Mouse (Mus musculus) heart, adult 2 months (tissue): Measurements from ENCODE around the gene Strbp.

Experiments used
- CTCF ChIP-seq: fragments of 200-600 bp; IDR thresholded peaks from 2 replicates; pipeline ENCODE4 v1.8.1; 2022; ENCODE audit warnings: antibody characterized with exemption, mild to moderate bottlenecking, moderate library complexity
- POLR2A ChIP-seq: fragments of 200-500 bp; IDR thresholded peaks from 2 replicates; pipeline ENCODE4 v1.6.1; 2011; ENCODE audit warnings: mild to moderate bottlenecking, low read depth, low read length, control low read depth; ENCODE audit not compliant: insufficient read depth

DNA sequence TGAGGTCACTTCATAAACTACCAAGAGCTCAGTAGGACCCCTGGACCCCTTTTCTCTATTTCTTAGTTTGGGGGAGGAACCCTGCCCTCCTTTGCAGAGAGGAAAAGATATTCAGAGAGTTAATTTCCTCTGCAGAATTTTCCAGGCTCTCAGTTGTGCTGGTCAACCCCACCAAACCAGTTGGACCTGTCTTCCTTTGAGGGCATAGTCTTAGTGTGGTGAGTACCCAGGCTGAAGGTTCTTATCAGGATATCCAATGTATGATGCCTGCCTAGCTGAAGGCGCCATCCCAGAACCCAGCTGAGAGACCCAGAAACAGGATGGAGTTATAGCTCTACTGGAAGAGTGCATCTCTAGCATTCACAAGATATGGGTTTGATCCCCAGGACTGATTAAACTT lies 47.5 kb upstream of the Strbp start:
- TF ChIP-seq CTCF (no peak), POLR2A (no peak)
